Mouse (Mus musculus) small intestine, adult 2 months (tissue): ENCODE data around the gene Klhdc4. TPM values are rescaled to one million over a fixed set of nuclear protein-coding genes. Genes with fewer than 3 reads are reported as not detected.

ENCODE experiments used
- H3K27ac ChIP-seq: fragments of 200-500 bp; 2 replicates; pipeline ENCODE4 v1.5.1; 2012; ENCODE audit warnings: low read depth, low read length, control low read depth, inconsistent platforms; ENCODE audit not compliant: insufficient read depth
- H3K27me3 ChIP-seq: fragments of 200-500 bp; 2 replicates; pipeline ENCODE4 v1.6.1; 2012; ENCODE audit warnings: mild to moderate bottlenecking, moderate library complexity, low read length, inconsistent platforms; ENCODE audit not compliant: control insufficient read depth, insufficient read depth
- H3K36me3 ChIP-seq: fragments of 200-500 bp; 2 replicates; pipeline ENCODE4 v1.6.1; 2012; ENCODE audit warnings: mild to moderate bottlenecking, low read length, control low read depth, inconsistent platforms; ENCODE audit not compliant: control insufficient read depth, insufficient read depth
- H3K4me1 ChIP-seq: fragments of 200-500 bp; 2 replicates; pipeline ENCODE4 v1.6.1; 2012; ENCODE audit warnings: low read length, inconsistent platforms, mixed read lengths; ENCODE audit not compliant: control insufficient read depth, insufficient read depth, insufficient read length
- H3K4me3 ChIP-seq: fragments of 200-500 bp; 2 replicates; pipeline ENCODE4 v1.5.1; 2012; ENCODE audit warnings: low read depth, mild to moderate bottlenecking, control low read depth, inconsistent platforms, low read length, moderate library complexity
- CTCF ChIP-seq: fragments of 200-500 bp; IDR thresholded peaks from 2 replicates; pipeline ENCODE4 v1.5.1; 2012; ENCODE audit warnings: low read depth, mild to moderate bottlenecking, control low read depth, inconsistent platforms, low read length, moderate library complexity, mixed read lengths; ENCODE audit not compliant: insufficient replicate concordance, insufficient read length; ENCODE audit errors: extremely low read depth
- POLR2A ChIP-seq: fragments of 200-500 bp; IDR thresholded peaks from 2 replicates; pipeline ENCODE4 v1.6.1; 2012; ENCODE audit warnings: low read depth, mild to moderate bottlenecking, control low read depth, inconsistent platforms, low read length, moderate library complexity
- WGBS: fragments of 180-500 bp; shearing (Covaris S2); methylation state at CpG from one replicate; pipeline ENCODE4 v1.1.7; 2018; 5-methylcytosine and 5-hydroxymethylcytosine counted together
- polyA plus RNA-seq: library from polyadenylated mRNA; depleted of rRNA; stranded (reverse); fragments of >200 nt; gene quantifications from 2 replicates; pipeline ENCODE4 v1.2.3, GENCODE M21; 2012

Klhdc4 gene
- polyA plus RNA-seq, 1 experiment, result 10.8 TPM

DNA sequence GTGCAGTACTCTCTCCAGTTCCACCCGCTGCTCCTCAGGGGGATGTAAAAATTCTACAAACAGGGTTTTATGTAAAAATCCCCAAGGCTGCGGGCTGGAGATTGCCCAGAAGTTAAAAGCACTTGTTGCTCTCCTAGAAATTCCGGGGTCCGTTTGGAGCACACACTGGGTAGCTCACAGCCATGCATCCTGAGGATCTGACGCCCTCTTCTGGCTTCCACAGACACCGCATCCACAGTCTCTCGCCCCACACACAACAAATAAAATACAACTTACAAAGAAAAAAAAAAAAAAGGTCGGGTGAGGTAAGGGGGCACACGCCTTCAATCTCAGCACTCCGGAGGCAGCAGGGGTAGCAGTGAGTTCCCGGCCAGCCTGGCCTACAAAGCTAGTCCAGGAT lies 21.3 kb downstream of the Klhdc4 start:
- no peaks in the 10 kb centered on the region for H3K4me1 ChIP-seq
- H3K27ac ChIP-seq, result no peak overlapping the region
- no peaks in the 10 kb centered on the region for H3K27me3 ChIP-seq
- WGBS, result 85% methylated on average over 11 of the region's 11 CpGs
- H3K36me3 ChIP-seq, result peaks cover 36% of the 10 kb centered on the region
- TF ChIP-seq POLR2A, result no peak
- TF ChIP-seq CTCF, result no peak
- no peak overlapping the region for H3K4me3 ChIP-seq

DNA sequence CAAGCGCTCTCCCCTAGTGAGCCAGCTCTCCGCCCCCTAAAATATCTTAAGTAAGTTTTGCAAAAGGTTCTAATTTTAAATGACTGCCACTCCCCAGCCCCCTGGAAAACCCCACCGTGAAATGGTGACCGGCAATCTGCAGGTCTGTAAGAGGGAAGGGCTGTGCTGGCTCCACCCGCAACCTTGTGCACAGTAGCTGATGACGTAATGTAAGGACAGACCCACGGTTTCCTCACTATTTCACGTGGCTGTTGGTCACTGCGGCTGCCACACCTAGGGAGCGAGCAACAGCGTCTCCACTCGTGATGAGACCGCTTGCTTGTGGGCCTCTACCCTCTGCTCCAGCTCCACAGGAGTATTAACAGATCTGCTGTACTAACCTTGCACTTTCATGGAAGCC lies 23.2 kb downstream of the Klhdc4 start:
- WGBS, result 86% methylated on average over 13 of the region's 13 CpGs
- no peak overlapping the region for H3K27ac ChIP-seq
- H3K27me3 ChIP-seq, result no peaks in the 10 kb centered on the region
- H3K4me1 ChIP-seq, result no peaks in the 10 kb centered on the region
- no peak overlapping the region for H3K4me3 ChIP-seq
- peaks cover 31% of the 10 kb centered on the region for H3K36me3 ChIP-seq
- TF ChIP-seq CTCF, result no peak
- no peak for TF ChIP-seq POLR2A

DNA sequence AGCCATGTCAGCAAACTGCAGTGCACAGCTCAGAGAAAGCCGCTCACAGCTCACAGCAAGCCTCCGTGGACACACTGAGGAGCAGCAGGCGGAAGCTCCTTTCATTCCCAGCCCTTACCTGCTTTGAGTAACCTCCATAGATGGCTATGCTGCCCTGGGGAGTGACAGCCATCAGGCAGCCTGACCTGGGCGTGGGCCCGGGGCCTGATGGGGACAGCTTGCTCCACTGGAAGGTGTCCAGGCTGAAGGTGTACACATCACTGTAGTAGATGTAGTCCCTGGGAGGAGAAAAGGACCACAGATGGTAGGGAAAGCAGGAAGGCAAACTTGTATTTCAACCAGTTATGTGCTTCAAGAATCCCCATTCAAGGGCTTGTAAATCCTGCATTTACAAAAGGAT lies 24.5 kb downstream of the Klhdc4 start:
- 94% methylated on average over 5 of the region's 5 CpGs for WGBS
- no peaks in the 10 kb centered on the region for H3K27me3 ChIP-seq
- TF ChIP-seq CTCF, result no peak
- no peak for TF ChIP-seq POLR2A
- no peak overlapping the region for H3K4me3 ChIP-seq
- H3K4me1 ChIP-seq, result no peaks in the 10 kb centered on the region
- peaks cover 35% of the 10 kb centered on the region for H3K36me3 ChIP-seq
- H3K27ac ChIP-seq, result no peak overlapping the region

DNA sequence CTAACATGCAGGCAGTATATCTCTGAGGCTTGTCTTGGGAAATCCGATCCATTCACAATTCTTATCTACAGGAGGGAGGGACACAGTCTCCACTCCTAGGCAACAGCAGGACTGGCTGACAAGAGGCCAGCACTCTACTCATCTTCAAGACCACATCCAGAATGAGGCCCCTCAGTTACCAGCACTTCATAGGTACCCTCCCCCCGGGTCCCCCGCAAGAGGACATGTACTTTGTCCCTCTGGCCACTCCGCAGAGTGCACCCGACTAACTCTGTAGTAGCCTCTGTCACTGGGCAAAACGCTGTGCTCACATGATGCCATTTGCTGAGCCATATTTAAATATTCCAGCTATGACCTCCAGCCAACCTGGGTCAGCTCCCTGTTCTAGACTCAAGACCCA lies 31.0 kb downstream of the Klhdc4 start:
- H3K27me3 ChIP-seq, result no peaks in the 10 kb centered on the region
- no peak for TF ChIP-seq POLR2A
- no peak for TF ChIP-seq CTCF
- H3K4me3 ChIP-seq, result no peak overlapping the region
- H3K4me1 ChIP-seq, result no peaks in the 10 kb centered on the region
- H3K36me3 ChIP-seq, result peaks cover 15% of the 10 kb centered on the region
- no peak overlapping the region for H3K27ac ChIP-seq
- WGBS, result 85% methylated on average over 6 of the region's 6 CpGs

DNA sequence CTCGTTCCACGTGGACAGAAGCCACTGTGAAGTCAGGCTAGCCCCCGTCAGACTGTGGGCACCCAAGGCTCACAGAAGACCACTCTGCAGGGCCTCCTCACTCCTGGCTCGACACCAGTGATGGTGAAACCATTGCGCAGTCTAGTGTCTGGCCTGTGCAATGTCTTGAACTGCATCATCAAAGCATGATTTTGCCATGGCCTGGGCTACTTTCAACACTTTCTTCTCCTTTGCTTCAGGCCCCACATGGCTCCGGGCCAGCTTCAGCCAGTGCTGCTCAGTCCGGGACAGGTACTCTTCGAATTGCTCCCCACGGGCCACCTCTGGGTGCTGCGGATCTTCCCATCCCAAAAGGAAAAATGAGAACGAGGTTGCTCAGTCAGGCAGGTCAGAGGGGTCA lies 33.0 kb downstream of the Klhdc4 start:
- TF ChIP-seq CTCF (no peak), POLR2A (no peak)

GRCm38 (mm10) chr8:121795461-121795860 lies 33.9 kb downstream of the Klhdc4 start:
- no peak overlapping the region for H3K4me3 ChIP-seq
- H3K4me1 ChIP-seq, result 0 out of 2 replicates have a peak, but pooled peaks cover 2% of the 10 kb centered on the region
- H3K36me3 ChIP-seq, result peaks cover 8% of the 10 kb centered on the region
- H3K27ac ChIP-seq, result no peak overlapping the region
- H3K27me3 ChIP-seq, result no peaks in the 10 kb centered on the region
- 87% methylated on average over 8 of the region's 8 CpGs for WGBS
- TF ChIP-seq POLR2A (no peak), CTCF (no peak)

More for the DNA sequence above, 33.0 kb downstream of the Klhdc4 start:
- Histone ChIP-seq H3K4me3 (no peak overlapping the region), H3K27ac (no peak overlapping the region), H3K27me3 (no peaks in the 10 kb centered on the region), H3K4me1 (0 out of 2 replicates have a peak, but pooled peaks cover 2% of the 10 kb centered on the region), H3K36me3 (peaks cover 13% of the 10 kb centered on the region)
- 89% methylated on average over 11 of the region's 11 CpGs for WGBS

- H3K4me1 ChIP-seq, result 0 out of 2 replicates have a peak, but pooled peaks cover 2% of the 10 kb centered on the region
Observed at GRCm38 (mm10) chr8:121794151-121794550, 35.2 kb downstream of the Klhdc4 start.

More at GRCm38 (mm10) chr8:121794151-121794550, 35.2 kb downstream of the Klhdc4 start:
- Histone ChIP-seq H3K36me3 (peaks cover 7% of the 10 kb centered on the region), H3K27ac (no peak overlapping the region), H3K4me3 (no peak overlapping the region), H3K27me3 (no peaks in the 10 kb centered on the region)
- WGBS, result 31% methylated on average over 3 of the region's 3 CpGs
- no peak for TF ChIP-seq CTCF
- no peak for TF ChIP-seq POLR2A
